Mouse (Mus musculus) megakaryocyte progenitor cell, adult 5-6 weeks (primary cell): ENCODE data around the gene Catsperg1. TPM values are rescaled to one million over a fixed set of nuclear protein-coding genes. Genes with fewer than 3 reads are reported as not detected.

Source experiments
- ATAC-seq: replicated peaks from 2 replicates; pipeline ENCODE4 v1.8.0; 2016; ENCODE audit warnings: mild to moderate bottlenecking, moderate TSS enrichment, inconsistent platforms; ENCODE audit not compliant: poor library complexity
- total RNA-seq, 2 experiments: library from RNA; stranded (forward) in 1 of 2; stranded (reverse) in 1 of 2; fragments of 157-497, 149-512 nt in 1 of 2; fragments of 200-1000 nt in 1 of 2; gene quantifications; 2 replicates each; pipeline versions ENCODE4 v1.2.3 to v1.2.4; 2015 to 2017

The Catsperg1 gene
- total RNA-seq, 2 experiments from 2014 or later = 0.50 to 1.1 TPM

- peak; percentile 32 for ATAC-seq
These were observed 42.9 kb downstream of the Catsperg1 start for GRCm38 (mm10) chr7:29170755-29171561.

GRCm38 (mm10) chr7:29170066-29170754 is 43.6 kb downstream of the Catsperg1 start, which contains the start of the genes Ggn and Spred3:
Ggn (plus strand) TSS chr7:29170210.
Spred3 (minus strand) TSS chr7:29170411.
- peak; percentile 64 for ATAC-seq

DNA sequence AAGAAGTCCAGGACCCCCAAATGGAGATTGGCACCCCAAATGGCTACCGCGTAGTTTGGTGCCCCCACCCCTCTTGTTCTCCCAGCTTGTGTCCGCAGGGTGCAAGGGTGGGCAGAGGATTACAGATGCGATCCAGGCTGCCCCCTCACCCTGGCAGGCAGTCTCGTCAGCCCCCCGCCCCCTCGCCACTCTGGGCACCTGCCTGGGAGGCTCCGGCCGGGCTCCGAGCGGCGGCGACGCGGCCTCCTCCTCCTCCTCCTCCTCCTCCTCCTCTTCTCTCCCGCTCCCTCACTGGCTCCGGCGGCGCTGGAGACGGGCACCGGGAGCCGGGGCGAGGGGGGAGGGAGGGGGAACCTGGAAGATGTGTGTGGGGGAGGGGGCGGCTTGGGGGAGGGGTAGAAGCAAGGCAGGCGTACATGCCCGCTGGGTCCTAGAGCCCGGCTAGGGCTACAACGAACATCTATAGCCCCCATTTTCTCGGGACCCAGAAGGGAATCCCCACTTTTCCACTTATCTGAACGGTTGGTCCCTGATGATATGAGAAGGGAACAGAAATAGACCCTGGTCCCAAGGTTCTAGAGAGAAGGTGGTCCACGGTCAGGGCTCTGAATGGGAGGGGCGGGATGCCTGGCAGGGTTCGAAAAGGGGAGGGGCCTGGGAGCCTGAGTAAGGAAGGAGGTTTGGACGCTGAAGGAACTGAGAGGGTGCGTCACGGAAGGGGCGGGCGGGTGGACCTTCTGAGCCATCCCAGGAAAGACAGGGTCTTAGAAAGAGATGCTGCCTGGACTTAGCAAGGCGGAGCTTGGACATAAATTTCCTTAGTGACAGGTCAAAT is 44.4 kb downstream of the Catsperg1 start:
- peak; percentile 53 for ATAC-seq

GRCm38 (mm10) chr7:29168791-29169230 is 45.0 kb downstream of the Catsperg1 start:
- no peak for ATAC-seq

DNA sequence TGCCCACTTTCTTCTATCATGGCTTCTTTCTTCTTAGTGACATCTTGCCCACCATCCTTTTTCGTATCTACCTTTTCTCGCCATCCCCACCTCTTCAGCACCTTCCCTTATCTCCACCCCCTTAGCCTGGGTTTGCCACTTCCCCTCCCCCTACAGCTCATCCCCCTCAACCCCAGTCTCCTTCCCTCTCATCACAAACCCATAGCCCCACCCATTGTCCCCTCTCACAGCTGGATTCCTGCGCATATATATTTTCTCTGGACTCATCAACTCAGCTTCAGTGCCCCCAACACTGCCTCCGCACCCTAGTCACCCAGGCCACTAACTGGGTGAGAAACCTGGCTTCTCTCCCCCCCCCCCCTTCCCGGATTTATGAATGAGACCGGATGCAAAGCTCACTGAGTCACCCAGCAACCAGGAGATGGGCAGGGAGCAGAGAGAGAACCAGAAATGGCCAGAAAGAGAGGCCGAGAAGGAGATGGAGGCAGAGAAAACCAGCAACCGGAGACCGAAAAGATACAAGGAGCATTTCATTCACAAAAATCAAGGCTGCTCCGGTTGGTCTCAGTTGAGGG is 45.6 kb downstream of the Catsperg1 start:
- ATAC-seq = no peak

DNA sequence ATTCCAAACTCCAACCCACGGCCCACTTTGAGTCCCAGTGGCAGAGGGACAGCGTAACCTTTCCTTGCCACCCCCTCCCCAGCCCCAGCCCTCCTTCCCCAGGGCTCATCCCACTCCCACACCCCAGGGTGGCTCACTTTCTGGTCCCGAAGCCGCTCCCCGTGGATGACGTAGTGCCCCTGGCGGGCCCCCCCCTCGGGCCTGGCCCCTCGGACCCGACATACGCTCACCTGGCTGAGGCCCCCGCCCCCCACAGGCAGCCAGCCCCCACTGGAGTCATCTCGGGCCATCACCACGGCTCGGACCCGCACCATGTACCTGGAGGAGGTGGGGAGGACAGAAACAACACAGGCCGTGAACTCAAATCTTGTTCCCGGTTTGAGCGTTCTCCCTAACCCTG is 46.2 kb downstream of the Catsperg1 start:
- ATAC-seq = no peak

DNA sequence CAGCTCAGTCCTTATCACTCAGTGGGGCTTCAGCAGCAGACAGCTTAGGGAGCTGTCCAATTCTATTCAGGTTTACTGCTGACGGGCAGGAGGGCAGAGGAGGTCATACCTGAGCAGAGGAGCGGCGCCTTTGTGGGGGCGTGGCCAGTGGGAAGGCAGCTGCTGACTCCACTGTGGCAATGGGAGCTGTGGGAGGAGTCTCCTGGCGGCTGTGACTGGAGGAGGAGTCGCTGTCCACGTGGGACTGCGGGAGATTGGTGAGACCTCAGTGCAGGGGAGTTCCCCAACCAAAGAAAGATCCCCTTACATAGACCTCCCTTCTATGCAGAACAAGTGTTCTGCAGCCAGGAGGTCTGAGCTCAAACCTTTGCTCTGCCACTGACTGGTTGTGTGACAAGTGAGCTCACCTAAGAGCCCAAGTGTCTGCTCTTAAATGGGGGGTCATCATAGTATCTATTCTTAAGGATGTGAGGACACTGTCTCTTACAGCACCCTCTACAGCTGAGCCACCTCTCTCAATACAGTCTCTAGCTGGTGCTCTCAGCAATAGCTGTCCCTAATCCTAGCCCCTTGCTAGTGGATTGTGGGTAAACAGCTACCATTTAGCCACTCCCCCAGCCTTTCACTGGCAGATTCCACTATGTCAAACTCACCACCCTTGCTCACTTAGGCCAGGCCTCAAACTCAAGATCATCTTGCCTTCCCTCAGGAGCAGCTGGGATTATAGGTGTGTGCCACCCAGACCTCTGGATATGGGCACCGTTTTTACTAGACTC is 50.9 kb downstream of the Catsperg1 start:
- ATAC-seq = peak; percentile 98

GRCm38 (mm10) chr7:29162294-29162693 is 51.5 kb downstream of the Catsperg1 start:
- ATAC-seq = no peak

GRCm38 (mm10) chr7:29158264-29158663 is 55.6 kb downstream of the Catsperg1 start:
- no peak for ATAC-seq

GRCm38 (mm10) chr7:29155838-29156782 is 57.7 kb downstream of the Catsperg1 start, which contains the start of gene Fam98c:
Fam98c (minus strand) TSS chr7:29156234.
- ATAC-seq = peak; percentile 96

GRCm38 (mm10) chr7:29155196-29155837 is 58.5 kb downstream of the Catsperg1 start:
- peak; percentile 81 for ATAC-seq

GRCm38 (mm10) chr7:29154018-29154720 is 59.7 kb downstream of the Catsperg1 start:
- ATAC-seq = no peak

GRCm38 (mm10) chr7:29151486-29151885 is 62.3 kb downstream of the Catsperg1 start:
- no peak for ATAC-seq

DNA sequence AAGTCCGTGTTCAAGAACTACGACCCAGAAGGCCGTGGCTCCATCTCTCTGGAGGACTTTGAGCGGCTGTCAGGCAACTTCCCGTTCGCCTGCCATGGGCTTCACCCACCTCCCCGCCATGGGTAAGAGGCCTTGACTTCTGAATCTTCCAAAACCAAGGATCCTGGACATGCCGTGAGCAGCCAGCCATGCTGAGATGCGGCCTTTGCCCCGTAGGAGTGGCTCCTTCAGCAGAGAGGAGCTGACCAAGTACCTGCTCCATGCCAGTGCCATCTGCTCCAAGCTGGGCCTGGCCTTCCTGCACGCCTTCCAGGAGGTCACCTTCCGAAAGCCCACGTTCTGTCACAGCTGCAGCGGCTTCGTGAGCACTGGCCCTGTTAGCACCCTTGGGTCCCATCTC is 65.1 kb downstream of the Catsperg1 start:
- no peak for ATAC-seq

DNA sequence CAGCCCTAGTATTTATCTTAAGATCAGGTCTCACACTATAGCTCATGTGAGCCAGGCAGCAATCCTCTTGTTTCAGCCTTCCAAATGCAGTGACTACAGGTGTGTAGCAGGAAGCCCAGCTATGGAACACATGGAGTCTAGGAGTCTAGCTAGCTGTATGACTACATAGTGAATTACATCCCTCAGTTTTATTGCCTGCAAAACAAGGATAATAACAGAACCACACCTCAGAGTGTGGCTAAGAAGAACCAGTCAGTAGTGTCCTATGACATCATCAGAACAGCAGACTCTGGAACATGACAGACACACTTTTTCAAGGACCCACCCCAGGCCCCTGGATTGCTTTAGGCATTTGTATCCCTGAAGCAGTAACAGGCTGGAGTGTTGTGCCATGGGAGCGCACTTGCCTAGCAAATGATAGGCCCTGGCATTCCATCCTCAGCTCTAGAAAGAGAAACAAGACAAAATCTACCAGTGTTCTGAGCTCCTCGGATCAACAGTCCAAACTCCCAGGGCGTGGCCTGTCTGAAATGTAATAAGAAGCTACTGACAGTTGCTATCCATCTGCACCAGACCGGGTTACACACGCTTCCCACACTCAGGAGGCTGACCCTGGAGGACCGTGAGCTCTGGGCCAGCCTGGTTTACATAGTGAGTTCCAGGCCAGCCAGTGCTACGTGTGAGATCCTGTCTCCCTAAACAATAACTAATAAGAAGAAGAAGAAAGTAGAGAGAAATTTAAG is 67.0 kb downstream of the Catsperg1 start:
- no peak for ATAC-seq

- peak; percentile 82 for ATAC-seq
These were observed 69.8 kb downstream of the Catsperg1 start for GRCm38 (mm10) chr7:29144006-29144405.

GRCm38 (mm10) chr7:29141416-29141815 is 72.4 kb downstream of the Catsperg1 start:
- ATAC-seq = no peak
